Mouse (Mus musculus) MEL (cell line): ENCODE data around the gene Slc4a11. TPM values are rescaled to one million over a fixed set of nuclear protein-coding genes. Genes with fewer than 3 reads are reported as not detected.
A peak's percentile ranks its signal among the peaks of the same experiment; 100 is the strongest.

Source experiments
- DNase-seq: peaks from one replicate; pipeline ENCODE4 v3.0.0; 2011; ENCODE audit warnings: low read depth, low spot score
- H3K27ac ChIP-seq: 2 replicates; pipeline ENCODE4 v1.5.1; 2012; ENCODE audit warnings: low read depth, mild to moderate bottlenecking, control low read depth, low read length, moderate library complexity; ENCODE audit not compliant: control insufficient read depth
- H3K27me3 ChIP-seq, 2 experiments: fragments of 150-350 bp in 1 of 2; sonication (generic) in 1 of 2; 2 replicates each; pipeline ENCODE4 v1.6.1; 2012; ENCODE audit warnings: low read length in 2 of 2, mild to moderate bottlenecking in 2 of 2, improper control_type of control experiment in 1 of 2, moderate library complexity in 1 of 2; ENCODE audit not compliant: insufficient read depth in 2 of 2, control insufficient read depth in 1 of 2
- H3K36me3 ChIP-seq, 2 experiments: 2 replicates each; pipeline ENCODE4 v1.6.1; 2012 to 2014; ENCODE audit warnings: low read length in 2 of 2, improper control_type of control experiment in 1 of 2, inconsistent platforms in 1 of 2, mild to moderate bottlenecking in 1 of 2; ENCODE audit not compliant: insufficient read depth in 2 of 2, control insufficient read depth in 1 of 2
- H3K4me1 ChIP-seq, 2 experiments: fragments of 150-350 bp in 1 of 2; sonication (generic) in 1 of 2; 2 replicates each; pipeline ENCODE4 v1.6.1; 2012; ENCODE audit warnings: low read length in 2 of 2, improper control_type of control experiment in 1 of 2, mild to moderate bottlenecking in 1 of 2; ENCODE audit not compliant: insufficient read depth in 2 of 2, control insufficient read depth in 1 of 2
- H3K4me3 ChIP-seq, 2 experiments: fragments of 150-350 bp in 1 of 2; sonication (generic) in 1 of 2; 2 replicates each; pipeline ENCODE4 v1.5.1; 2012; ENCODE audit warnings: low read depth in 2 of 2, low read length in 2 of 2, mild to moderate bottlenecking in 2 of 2, moderate library complexity in 2 of 2, control low read depth in 1 of 2, improper control_type of control experiment in 1 of 2; ENCODE audit not compliant: control insufficient read depth in 1 of 2, insufficient read depth in 1 of 2
- H3K79me2 ChIP-seq: 2 replicates; pipeline ENCODE4 v1.6.1; 2012; ENCODE audit warnings: mild to moderate bottlenecking, low read length, moderate library complexity; ENCODE audit not compliant: control insufficient read depth, poor library complexity, insufficient read depth
- H3K9ac ChIP-seq: 2 replicates; pipeline ENCODE4 v1.6.1; 2012; ENCODE audit warnings: low read depth, mild to moderate bottlenecking, control low read depth, low read length, moderate library complexity; ENCODE audit not compliant: control insufficient read depth, poor library complexity, severe bottlenecking
- H3K9me3 ChIP-seq: fragments of 150-350 bp; sonication (generic); replicated peaks from 2 replicates; pipeline ENCODE4 v1.6.1; 2012; ENCODE audit warnings: mild to moderate bottlenecking, low read length, improper control_type of control experiment, moderate library complexity; ENCODE audit not compliant: insufficient read depth
- BHLHE40 ChIP-seq: IDR thresholded peaks from 2 replicates; pipeline ENCODE4 v1.6.1; 2012; ENCODE audit warnings: low read depth, mild to moderate bottlenecking, inconsistent platforms, low read length, improper control_type of control experiment, borderline replicate concordance
- CHD2 ChIP-seq: IDR thresholded peaks from 2 replicates; pipeline ENCODE4 v1.6.1; 2011; ENCODE audit warnings: low read length, improper control_type of control experiment
- CTCF ChIP-seq, 3 experiments: IDR thresholded peaks in 2 of 3; conservative IDR thresholded peaks in 1 of 3; 2 replicates each; pipeline ENCODE4 v1.5.1; 2011 to 2012; ENCODE audit warnings: low read length in 3 of 3, low read depth in 2 of 3, mild to moderate bottlenecking in 2 of 3, improper control_type of control experiment in 1 of 3, inconsistent platforms in 1 of 3, mixed read lengths in 1 of 3, moderate library complexity in 1 of 3; ENCODE audit not compliant: control insufficient read depth in 1 of 3, insufficient read depth in 1 of 3, poor library complexity in 1 of 3, severe bottlenecking in 1 of 3
- ETS1 ChIP-seq: IDR thresholded peaks from 2 replicates; pipeline ENCODE4 v1.6.1; 2012; ENCODE audit warnings: low read depth, mild to moderate bottlenecking, inconsistent platforms, low read length, improper control_type of control experiment, moderate library complexity
- GABPA ChIP-seq: IDR thresholded peaks from 2 replicates; pipeline ENCODE4 v1.6.1; 2012; ENCODE audit warnings: low read depth, mild to moderate bottlenecking, inconsistent platforms, low read length, improper control_type of control experiment, moderate library complexity
- HCFC1 ChIP-seq: IDR thresholded peaks from 2 replicates; pipeline ENCODE4 v1.6.1; 2012; ENCODE audit warnings: low read depth, mild to moderate bottlenecking, inconsistent platforms, low read length, improper control_type of control experiment, moderate library complexity
- MAX ChIP-seq: IDR thresholded peaks from 2 replicates; pipeline ENCODE4 v1.6.1; 2011; ENCODE audit warnings: low read length, improper control_type of control experiment
- MAZ ChIP-seq: IDR thresholded peaks from 2 replicates; pipeline ENCODE4 v1.6.1; 2012; ENCODE audit warnings: low read depth, mild to moderate bottlenecking, inconsistent platforms, low read length, improper control_type of control experiment
- NRF1 ChIP-seq: IDR thresholded peaks from 2 replicates; pipeline ENCODE4 v1.6.1; 2014; ENCODE audit warnings: low read depth, mild to moderate bottlenecking, inconsistent platforms, low read length, improper control_type of control experiment, moderate library complexity; ENCODE audit not compliant: poor library complexity, insufficient read depth, severe bottlenecking
- POLR2A ChIP-seq, 2 experiments: IDR thresholded peaks; 2 replicates each; pipeline ENCODE4 v1.6.1; 2011 to 2012; ENCODE audit warnings: low read length in 2 of 2, mild to moderate bottlenecking in 2 of 2, control low read depth in 1 of 2, improper control_type of control experiment in 1 of 2, low read depth in 1 of 2, moderate library complexity in 1 of 2; ENCODE audit not compliant: control insufficient read depth in 1 of 2, insufficient read depth in 1 of 2, poor library complexity in 1 of 2
- POLR2AphosphoS2 ChIP-seq: IDR thresholded peaks from 2 replicates; pipeline ENCODE4 v1.6.1; 2011; ENCODE audit warnings: low read length, improper control_type of control experiment
- POLR2AphosphoS5 ChIP-seq: IDR thresholded peaks from 2 replicates; pipeline ENCODE4 v1.6.1; 2012; ENCODE audit warnings: low read depth, borderline replicate concordance, mild to moderate bottlenecking, inconsistent platforms, low read length, moderate library complexity, mixed read lengths
- RAD21 ChIP-seq: IDR thresholded peaks from 2 replicates; pipeline ENCODE4 v1.6.1; 2011; ENCODE audit warnings: mild to moderate bottlenecking, low read depth, low read length, improper control_type of control experiment
- SMC3 ChIP-seq: IDR thresholded peaks from 2 replicates; pipeline ENCODE4 v1.6.1; 2011; ENCODE audit warnings: low read depth, low read length, improper control_type of control experiment
- ZKSCAN1 ChIP-seq: IDR thresholded peaks from 2 replicates; pipeline ENCODE4 v1.6.1; 2012; ENCODE audit warnings: low read depth, mild to moderate bottlenecking, inconsistent platforms, low read length, improper control_type of control experiment, moderate library complexity
- ZMIZ1 ChIP-seq: IDR thresholded peaks from 2 replicates; pipeline ENCODE4 v1.6.1; 2012; ENCODE audit warnings: low read depth, mild to moderate bottlenecking, inconsistent platforms, low read length, improper control_type of control experiment, moderate library complexity
- ZNF384 ChIP-seq: IDR thresholded peaks from 2 replicates; pipeline ENCODE4 v1.6.1; 2012; ENCODE audit warnings: low read depth, mild to moderate bottlenecking, inconsistent platforms, low read length, improper control_type of control experiment
- polyA plus RNA-seq, 2 experiments: library from polyadenylated mRNA; stranded (reverse) in 1 of 2; unstranded in 1 of 2; fragments of >175 nt in 1 of 2; fragments of >200 nt in 1 of 2; gene quantifications; 2 replicates each; pipeline versions ENCODE4 v1.2.1 to v1.2.4; 2012; ENCODE audit warnings: low replicate concordance in 2 of 2, low read depth in 1 of 2; ENCODE audit not compliant: insufficient read length in 2 of 2, insufficient read depth in 1 of 2, missing spikeins in 1 of 2
- total RNA-seq: library from RNA; depleted of rRNA; stranded (reverse); fragments of 300-350 nt; gene quantifications from 2 replicates; pipeline ENCODE4 v1.2.3, GENCODE M21; 2012

Gene Slc4a11
- total and polyA plus RNA-seq, 3 experiments, result 0.31 to 1.6 TPM; not detected in 1

- H3K4me1 ChIP-seq, result peaks cover 0 to 7% of the 10 kb centered on the region in 2 experiments; a peak in 1 of 4 replicates
- TF ChIP-seq GABPA (no peak), CTCF (IDR thresholded peaks at IDR 0.05 in 2 of 3, conservative IDR thresholded peaks at IDR 0.05 in 1 of 3; ENCODE audit: control insufficient read depth in 1 of 3, insufficient read depth in 1 of 3, low read depth in 2 of 3, low read length in 3 of 3, poor library complexity in 1 of 3, severe bottlenecking in 1 of 3) (peak in 1 of 3 experiments; percentile 31; a peak in 1 of 6 replicates), MAZ (no peak), ZNF384 (peak; percentile 39; the same call in 1 of the 2 replicates), ZKSCAN1 (no peak), RAD21 (peak; percentile 4), MAX (no peak), SMC3 (peak; percentile 23; the same call in 1 of the 2 replicates)
- TF ChIP-seq, all 39 proteins: peak for 4
- no peak overlapping the region for H3K4me3 ChIP-seq
- H3K9ac ChIP-seq, result no peak overlapping the region
- H3K36me3 ChIP-seq, result peaks cover 0 to 4% of the 10 kb centered on the region in 2 experiments; a peak in 2 of 4 replicates
- H3K9me3 ChIP-seq, result no peaks in the 10 kb centered on the region
- no peaks in the 10 kb centered on the region for H3K27me3 ChIP-seq
- no peaks in the 10 kb centered on the region for H3K79me2 ChIP-seq
- no peak overlapping the region for H3K27ac ChIP-seq
- peak; percentile 20 for DNase-seq
Measured at GRCm38 (mm10) chr2:130705178-130705577, 7.9 kb upstream of the Slc4a11 start.

GRCm38 (mm10) chr2:130704040-130705001 lies 7.0 kb upstream of the Slc4a11 start:
- Histone ChIP-seq H3K9me3 (no peaks in the 10 kb centered on the region), H3K4me3 (no peak overlapping the region), H3K36me3 (peaks cover 0 to 4% of the 10 kb centered on the region in 2 experiments; a peak in 2 of 4 replicates), H3K9ac (no peak overlapping the region), H3K27ac (no peak overlapping the region), H3K79me2 (no peaks in the 10 kb centered on the region)
- DNase-seq, result no peak
- TF ChIP-seq ZMIZ1 (no peak), POLR2AphosphoS5 (no peak), BHLHE40 (no peak)
- TF ChIP-seq, all 39 proteins: peak for 0
- H3K27me3 ChIP-seq, result no peaks in the 10 kb centered on the region
- H3K4me1 ChIP-seq, result peaks cover 0 to 7% of the 10 kb centered on the region in 2 experiments; a peak in 1 of 4 replicates

DNA sequence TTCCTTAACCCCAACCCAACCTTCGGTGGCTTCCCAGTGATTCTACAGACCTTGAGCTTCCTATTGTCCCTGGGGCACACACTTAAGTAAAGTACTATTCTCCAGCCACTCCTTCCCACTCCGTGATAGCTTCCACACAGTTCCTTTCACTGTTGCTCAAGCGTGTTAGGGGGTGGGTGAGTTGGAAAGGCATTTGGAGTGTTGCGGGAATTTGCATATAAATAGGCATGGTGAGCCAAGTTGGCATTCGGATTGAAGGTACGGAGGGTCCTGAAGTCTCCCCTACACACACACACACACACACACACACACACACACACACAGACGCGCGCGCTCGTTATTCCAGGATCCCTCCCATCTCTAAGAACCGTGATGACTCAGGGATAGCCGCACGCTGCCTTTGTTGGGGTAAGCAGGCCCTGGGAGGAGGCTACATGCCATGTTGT lies 525 bp upstream of the Slc4a11 start:
- H3K27ac ChIP-seq, result no peak overlapping the region
- H3K4me1 ChIP-seq, result peaks cover 2 to 14% of the 10 kb centered on the region in 2 experiments; a peak in 2 of 4 replicates
- H3K4me3 ChIP-seq, result peak overlapping the region; percentile 51 to 64
- H3K9me3 ChIP-seq, result no peaks in the 10 kb centered on the region
- no peak for DNase-seq
- peaks cover 0 to 7% of the 10 kb centered on the region in 2 experiments; a peak in 2 of 4 replicates for H3K36me3 ChIP-seq
- TF ChIP-seq NRF1 (no peak), CHD2 (no peak), ETS1 (no peak), POLR2AphosphoS2 (no peak), POLR2A (IDR thresholded peaks at IDR 0.05; ENCODE audit: control insufficient read depth in 1 of 2, insufficient read depth in 1 of 2, low read depth in 1 of 2, low read length in 2 of 2, poor library complexity in 1 of 2) (no peak), ZMIZ1 (no peak), HCFC1 (no peak)
- no peaks in the 10 kb centered on the region for H3K79me2 ChIP-seq
- H3K9ac ChIP-seq, result peak overlapping the region; percentile 47
- H3K27me3 ChIP-seq, result no peaks in the 10 kb centered on the region
